Mouse (Mus musculus) heart, embryonic 15.5 days (tissue): ENCODE results near the gene Rcn3. TPM values are rescaled to one million over a fixed set of nuclear protein-coding genes. Genes with fewer than 3 reads are reported as not detected.

Experiments used
- ATAC-seq: fragments of 200-750 bp; cut with Nextera tagmentation; replicated peaks from 2 replicates; pipeline ENCODE4 v1.8.0; 2017; ENCODE audit warnings: low read depth, moderate TSS enrichment; ENCODE audit not compliant: insufficient number of reproducible peaks, insufficient read depth, low FRiP score
- H3K27ac ChIP-seq: fragments of 300-500 bp; sonication (generic); 2 replicates; pipeline ENCODE4 v1.5.1; 2015; ENCODE audit warnings: mild to moderate bottlenecking, inconsistent platforms
- H3K27me3 ChIP-seq: fragments of 300-500 bp; sonication (generic); 2 replicates; pipeline ENCODE4 v1.6.1; 2015; ENCODE audit warnings: inconsistent platforms
- H3K36me3 ChIP-seq: fragments of 300-500 bp; sonication (generic); 2 replicates; pipeline ENCODE4 v1.6.1; 2015; ENCODE audit warnings: mild to moderate bottlenecking, inconsistent platforms
- H3K4me1 ChIP-seq: fragments of 300-500 bp; sonication (generic); replicated peaks from 2 replicates; pipeline ENCODE4 v1.6.1; 2015; ENCODE audit warnings: inconsistent platforms
- H3K4me2 ChIP-seq: fragments of 300-500 bp; sonication (generic); 2 replicates; pipeline ENCODE4 v1.6.1; 2015; ENCODE audit warnings: inconsistent platforms, mild to moderate bottlenecking, moderate library complexity
- H3K4me3 ChIP-seq: fragments of 300-500 bp; sonication (generic); 2 replicates; pipeline ENCODE4 v1.5.1; 2015; ENCODE audit warnings: mild to moderate bottlenecking, inconsistent platforms
- H3K9ac ChIP-seq: fragments of 300-500 bp; sonication (generic); 2 replicates; pipeline ENCODE4 v1.6.1; 2015; ENCODE audit warnings: mild to moderate bottlenecking, inconsistent platforms
- H3K9me3 ChIP-seq: fragments of 300-500 bp; sonication (generic); replicated peaks from 2 replicates; pipeline ENCODE4 v1.6.1; 2016; ENCODE audit warnings: inconsistent platforms
- WGBS: fragments of 180-500 bp; shearing (Covaris S2); methylation state at CpG from one replicate; pipeline ENCODE4 v1.1.7; 2015; ENCODE audit warnings: mixed read lengths; 5-methylcytosine and 5-hydroxymethylcytosine counted together
- polyA plus RNA-seq: library from polyadenylated mRNA; unstranded; fragments of >200 nt; fragmentation: Nextera tagmentation; extraction: Ambion mirVana; gene quantifications from 2 replicates; pipeline ENCODE4 v1.2.1, GENCODE M21; 2015

Rcn3 gene
- polyA plus RNA-seq, 1 experiment from 2014 or later = 223 TPM

DNA sequence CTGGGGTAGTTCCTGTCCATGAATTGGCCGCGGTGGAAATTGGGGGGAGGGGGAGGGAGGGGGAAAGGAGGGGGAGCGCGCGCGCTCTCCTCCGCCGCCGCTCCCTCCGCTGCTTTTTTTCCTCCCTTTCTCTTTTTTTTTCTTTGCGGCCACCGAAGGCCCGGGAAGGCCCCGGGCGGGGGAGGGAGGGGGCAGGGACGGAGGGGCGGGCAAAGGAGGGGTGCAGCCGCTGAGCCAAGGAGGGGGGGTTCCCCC lies 39.2 kb downstream of the Rcn3 start, which contains the start of gene Prr12:
Gene Prr12 (minus strand): TSS at position 20 of the 255 bp plus-strand sequence.
- Histone ChIP-seq H3K4me2 (peak within 1 kb of the TSS; percentile 98), H3K36me3 (peaks cover 26% of the 10 kb centered on the region), H3K27me3 (no peaks in the 10 kb centered on the region), H3K4me1 (peaks cover 25% of the 10 kb centered on the region), H3K9me3 (no peaks in the 10 kb centered on the region), H3K9ac (peak within 1 kb of the TSS; percentile 96), H3K27ac (peak within 1 kb of the TSS; percentile 99), H3K4me3 (peak within 1 kb of the TSS; percentile 94)
- 0% methylated on average over 9 of the region's 18 CpGs for WGBS
- peak; percentile 7; the same call in 1 of the 2 replicates for ATAC-seq

DNA sequence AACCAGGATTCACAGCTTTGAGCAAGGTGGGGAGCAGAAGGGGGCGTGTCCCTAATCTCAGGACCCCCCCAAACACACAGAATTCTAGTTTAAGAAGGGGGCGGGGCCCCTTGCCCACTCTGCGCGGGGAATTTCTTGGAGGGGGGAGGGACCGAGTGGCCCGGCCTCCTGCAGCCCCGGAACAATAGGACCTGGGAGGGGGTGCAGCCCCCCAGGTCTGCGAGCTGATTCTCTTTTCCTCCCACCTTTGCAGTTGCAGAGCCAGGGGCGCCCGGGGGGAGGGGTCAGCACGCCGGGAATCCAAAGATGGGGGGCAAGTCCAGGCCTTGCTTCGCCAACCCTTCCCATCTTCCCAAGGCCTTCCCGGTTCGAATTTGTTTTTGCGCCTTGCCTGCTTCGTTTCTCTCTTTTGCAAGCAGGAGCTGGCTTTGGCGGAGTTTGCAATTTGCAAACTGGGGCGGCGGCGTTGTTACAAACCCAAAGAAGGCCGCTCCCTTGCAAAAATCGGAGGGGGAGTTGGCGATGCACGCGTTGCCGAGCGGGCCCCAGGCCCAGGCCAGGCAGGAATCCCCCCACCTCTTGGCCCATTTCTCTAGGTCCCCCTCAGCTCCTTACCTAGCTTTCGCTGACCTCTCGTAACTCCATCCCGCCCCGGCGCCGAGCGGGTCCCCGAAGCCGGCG lies 39.7 kb downstream of the Rcn3 start:
- peaks cover 30% of the 10 kb centered on the region for H3K36me3 ChIP-seq
- peak overlapping the region; percentile 94 for H3K4me3 ChIP-seq
- H3K9ac ChIP-seq = peak overlapping the region; percentile 96
- H3K9me3 ChIP-seq = no peaks in the 10 kb centered on the region
- peaks cover 25% of the 10 kb centered on the region for H3K4me1 ChIP-seq
- under 1% methylated on average over 38 of the region's 38 CpGs for WGBS
- peak overlapping the region; percentile 99 for H3K27ac ChIP-seq
- ATAC-seq = no peak
- peak overlapping the region; percentile 98 for H3K4me2 ChIP-seq
- H3K27me3 ChIP-seq = no peaks in the 10 kb centered on the region

DNA sequence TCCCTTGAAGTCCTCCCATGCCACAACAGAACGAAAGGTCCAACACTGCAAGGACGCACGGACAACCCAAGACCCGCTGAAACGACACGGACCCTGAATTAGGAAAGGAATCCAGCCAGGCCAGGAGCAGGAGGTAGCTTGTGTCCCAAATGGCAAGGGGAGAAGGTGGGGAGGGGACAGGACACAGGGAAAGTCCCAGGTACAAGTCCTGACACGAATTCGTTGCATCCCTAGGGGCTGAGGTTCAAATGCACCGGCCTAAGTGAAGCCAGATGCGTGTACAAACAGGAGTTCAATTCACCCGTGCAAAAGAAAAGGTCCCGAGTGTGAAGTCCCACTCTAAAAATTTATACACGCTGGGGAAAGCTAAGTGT lies 40.4 kb downstream of the Rcn3 start:
- no peak for ATAC-seq
- no peaks in the 10 kb centered on the region for H3K9me3 ChIP-seq
- H3K36me3 ChIP-seq = peaks cover 38% of the 10 kb centered on the region
- peaks cover 25% of the 10 kb centered on the region for H3K4me1 ChIP-seq
- H3K27me3 ChIP-seq = no peaks in the 10 kb centered on the region
- H3K4me2 ChIP-seq = peak overlapping the region; percentile 98
- peak overlapping the region; percentile 96 for H3K9ac ChIP-seq
- H3K4me3 ChIP-seq = peak overlapping the region; percentile 94
- H3K27ac ChIP-seq = peak overlapping the region; percentile 99
- WGBS = 4% methylated on average over 13 of the region's 13 CpGs

DNA sequence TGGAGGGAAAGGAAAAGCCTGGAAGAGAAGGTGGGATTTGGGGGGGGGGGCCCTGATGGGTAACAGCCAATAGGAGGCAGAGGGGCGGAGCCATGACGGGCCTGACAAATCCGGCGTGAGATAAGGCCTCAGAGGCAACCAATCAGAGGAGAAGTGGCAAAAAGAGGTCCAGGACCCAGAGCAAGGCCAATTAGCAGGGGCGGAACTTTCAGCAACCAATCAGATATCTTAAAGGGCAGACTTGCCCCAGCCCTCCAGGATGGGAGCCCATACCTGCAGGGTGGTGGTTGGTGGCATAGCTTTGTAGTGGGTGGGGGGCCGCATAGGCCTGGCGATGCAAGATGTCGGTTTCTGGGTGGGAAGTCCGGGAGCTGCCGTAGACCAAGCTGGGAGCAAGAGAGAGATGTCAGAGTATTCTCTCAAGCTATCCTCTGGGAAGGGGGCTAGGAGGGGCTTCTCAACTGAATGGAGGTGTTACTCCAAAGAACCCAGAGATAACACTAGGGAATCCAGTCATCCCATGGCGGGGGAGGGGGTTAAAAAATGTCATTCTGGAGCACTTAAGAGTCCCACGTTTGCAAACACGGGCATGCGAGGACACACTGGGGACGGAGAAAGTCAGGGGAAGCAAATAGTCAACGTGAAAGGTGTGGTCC lies 40.9 kb downstream of the Rcn3 start:
- Histone ChIP-seq H3K9me3 (no peaks in the 10 kb centered on the region), H3K4me1 (peaks cover 25% of the 10 kb centered on the region), H3K4me3 (peak overlapping the region; percentile 94), H3K9ac (0 out of 2 replicates have a peak overlapping the region, but pooled peaks have one; percentile 96), H3K27me3 (no peaks in the 10 kb centered on the region), H3K4me2 (peak overlapping the region; percentile 98), H3K36me3 (peaks cover 43% of the 10 kb centered on the region), H3K27ac (peak overlapping the region; percentile 99)
- no peak for ATAC-seq
- WGBS = 10% methylated on average over 16 of the region's 16 CpGs

DNA sequence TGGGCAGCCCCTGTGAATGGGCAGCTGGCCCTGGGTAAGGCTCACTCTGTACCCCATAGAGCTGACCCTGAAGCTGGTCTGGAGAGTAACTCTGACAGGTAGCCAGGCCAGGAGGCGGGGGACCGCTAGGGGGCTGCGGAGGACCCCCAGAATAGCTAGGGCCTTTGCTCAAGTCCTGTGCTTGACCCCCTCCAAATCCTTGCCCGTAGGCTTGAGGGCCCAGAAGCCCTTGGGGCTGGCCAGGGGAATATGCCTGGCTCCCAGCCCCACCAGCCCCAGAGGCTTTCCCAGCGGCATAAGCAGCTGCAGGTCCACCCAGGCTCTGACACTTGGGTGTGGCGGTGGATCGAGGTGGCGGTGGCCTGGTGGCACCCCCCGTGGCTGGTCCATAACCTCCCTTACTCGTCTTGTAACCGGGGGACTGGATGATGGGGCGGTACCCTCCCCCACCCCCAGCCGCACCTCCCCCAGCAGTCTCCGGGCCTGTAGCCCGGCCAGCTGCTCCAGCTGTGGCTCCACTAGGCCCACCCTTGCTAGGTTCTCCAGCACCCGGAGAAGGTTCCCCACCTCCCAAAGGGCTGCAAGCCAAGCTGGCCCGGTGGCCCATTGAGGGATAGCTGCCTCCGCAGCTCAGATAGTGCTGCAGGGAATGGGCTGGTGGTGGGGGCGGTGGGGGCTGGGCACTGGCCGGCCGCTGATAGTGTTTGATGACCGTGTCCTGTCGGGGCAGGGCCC lies 42.9 kb downstream of the Rcn3 start:
- peaks cover 63% of the 10 kb centered on the region for H3K36me3 ChIP-seq
- H3K27ac ChIP-seq = no peak overlapping the region
- no peaks in the 10 kb centered on the region for H3K27me3 ChIP-seq
- H3K4me3 ChIP-seq = no peak overlapping the region
- H3K4me1 ChIP-seq = peaks cover 22% of the 10 kb centered on the region
- WGBS = 91% methylated on average over 23 of the region's 23 CpGs
- H3K4me2 ChIP-seq = no peak overlapping the region
- no peak overlapping the region for H3K9ac ChIP-seq
- H3K9me3 ChIP-seq = no peaks in the 10 kb centered on the region
- no peak for ATAC-seq

DNA sequence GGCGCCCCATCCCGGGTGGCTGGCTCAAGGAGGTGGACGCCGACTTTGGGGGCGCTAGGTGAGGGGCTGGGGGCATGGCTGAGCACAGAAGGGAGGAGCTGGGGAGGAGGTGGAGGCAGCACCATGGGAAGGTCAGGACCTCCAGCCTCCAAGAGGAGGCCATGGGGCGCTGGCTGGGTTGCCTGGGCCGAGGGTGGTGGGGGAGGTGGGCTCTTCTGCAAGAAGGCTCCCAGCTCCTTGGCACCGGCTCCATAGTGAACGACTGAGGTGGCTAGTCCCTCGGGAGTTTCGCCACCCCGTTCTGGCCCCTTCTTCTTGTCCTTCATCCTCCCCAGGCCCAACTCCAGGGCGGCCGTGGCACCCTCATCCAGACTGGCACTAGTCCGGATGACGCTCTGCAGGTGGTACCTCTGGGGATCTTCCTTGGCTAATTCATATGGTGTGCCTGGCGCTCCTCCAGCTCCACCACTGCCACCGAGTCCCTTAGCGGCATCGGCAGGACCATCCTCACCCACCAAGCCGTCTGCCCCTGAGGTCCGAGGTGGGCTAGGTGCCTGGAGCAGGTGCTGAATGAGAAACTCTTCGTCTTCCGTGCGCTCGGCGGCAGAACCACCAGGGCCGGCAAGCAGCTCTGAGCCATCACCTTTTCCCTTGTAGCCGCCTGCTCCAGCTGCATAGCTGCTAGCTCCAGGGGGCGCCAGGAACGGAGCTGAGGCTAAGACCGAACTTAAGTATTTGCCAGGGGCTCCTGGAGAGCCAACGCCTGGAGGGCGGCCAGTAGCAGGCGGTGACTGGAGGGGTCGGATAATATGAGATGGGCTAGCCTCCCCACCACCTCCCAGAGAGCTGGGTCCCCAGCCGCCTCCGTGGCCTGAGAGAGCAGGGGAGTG lies 43.8 kb downstream of the Rcn3 start:
- Histone ChIP-seq H3K4me1 (peaks cover 17% of the 10 kb centered on the region), H3K4me2 (no peak overlapping the region), H3K36me3 (peaks cover 71% of the 10 kb centered on the region), H3K4me3 (no peak overlapping the region), H3K9ac (no peak overlapping the region), H3K27ac (no peak overlapping the region), H3K27me3 (no peaks in the 10 kb centered on the region), H3K9me3 (no peaks in the 10 kb centered on the region)
- 91% methylated on average over 38 of the region's 38 CpGs for WGBS
- ATAC-seq = no peak

DNA sequence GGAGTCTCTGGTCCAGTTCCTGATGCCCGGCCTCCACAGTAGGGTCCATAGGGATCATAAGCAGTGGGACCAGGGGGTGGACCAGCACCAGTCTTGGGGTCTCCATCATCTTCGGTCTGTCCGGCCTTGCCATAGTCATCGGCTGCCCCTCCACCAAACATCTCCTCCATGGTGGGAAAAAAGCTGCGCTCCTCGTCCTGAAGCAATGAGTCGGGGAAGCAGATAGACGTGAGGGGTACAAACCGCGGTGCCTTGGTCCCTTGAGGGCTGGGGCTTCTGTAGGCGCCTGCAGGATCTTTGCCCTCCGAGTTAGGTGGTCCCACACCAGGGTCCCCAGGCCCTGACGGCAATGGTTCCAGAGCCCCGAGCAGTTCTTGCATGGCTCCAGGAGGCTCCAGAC lies 44.5 kb downstream of the Rcn3 start:
- peaks cover 17% of the 10 kb centered on the region for H3K4me1 ChIP-seq
- no peak overlapping the region for H3K4me2 ChIP-seq
- no peaks in the 10 kb centered on the region for H3K9me3 ChIP-seq
- no peak overlapping the region for H3K27ac ChIP-seq
- ATAC-seq = no peak
- 98% methylated on average over 14 of the region's 14 CpGs for WGBS
- H3K9ac ChIP-seq = no peak overlapping the region
- no peaks in the 10 kb centered on the region for H3K27me3 ChIP-seq
- H3K36me3 ChIP-seq = peaks cover 79% of the 10 kb centered on the region
- no peak overlapping the region for H3K4me3 ChIP-seq

DNA sequence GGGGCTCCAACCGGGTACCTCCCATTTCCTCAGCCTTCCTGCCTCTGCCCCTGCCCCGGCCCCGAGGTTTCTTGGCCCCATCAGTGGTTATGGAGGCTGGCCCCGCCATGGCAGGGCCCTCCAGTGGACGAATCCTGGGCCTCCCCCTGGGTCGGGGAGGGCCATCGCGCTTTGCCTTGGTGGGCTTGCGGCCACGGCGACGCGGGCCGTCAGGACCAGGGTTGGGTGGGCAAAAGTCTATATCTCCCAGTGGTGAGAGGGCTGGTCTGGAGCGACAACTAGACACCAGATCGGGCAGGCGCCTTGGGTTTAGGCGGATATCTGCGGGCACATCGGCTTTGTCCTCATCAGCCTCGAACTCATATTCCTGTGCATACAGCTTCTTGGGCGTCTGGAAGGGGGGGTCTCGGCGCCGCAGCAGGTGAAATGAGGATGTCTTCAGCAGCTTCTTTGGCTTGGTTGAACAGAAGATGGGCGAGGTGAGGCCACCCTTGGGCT lies 45.1 kb downstream of the Rcn3 start:
- Histone ChIP-seq H3K4me2 (no peak overlapping the region), H3K27ac (no peak overlapping the region)
- WGBS = 93% methylated on average over 26 of the region's 26 CpGs

DNA sequence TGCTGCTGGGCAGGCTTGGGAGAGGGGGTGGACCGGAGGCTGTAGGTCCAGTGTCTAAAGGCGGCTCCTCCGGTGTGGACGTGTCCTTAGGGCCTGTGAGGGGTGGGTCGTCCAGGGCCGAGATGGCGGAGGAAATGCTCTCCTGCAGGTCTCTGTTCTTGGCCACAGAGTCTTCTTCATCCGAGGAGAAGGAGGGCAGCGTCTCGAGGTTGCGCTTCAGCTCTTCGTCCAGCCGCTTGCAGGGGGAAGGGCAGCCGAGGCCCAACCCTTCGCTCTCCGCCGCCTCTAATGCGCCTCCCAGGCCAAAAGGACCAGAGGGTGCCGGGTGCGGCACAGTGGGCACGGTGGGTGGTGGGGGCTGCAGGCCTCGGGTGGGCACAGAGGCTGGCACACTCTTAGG lies 46.3 kb downstream of the Rcn3 start:
- WGBS = 94% methylated on average over 22 of the region's 22 CpGs
- no peak for ATAC-seq
- Histone ChIP-seq H3K4me1 (peaks cover 3% of the 10 kb centered on the region), H3K4me3 (no peak overlapping the region), H3K9me3 (no peaks in the 10 kb centered on the region), H3K9ac (no peak overlapping the region), H3K27ac (no peak overlapping the region), H3K27me3 (no peaks in the 10 kb centered on the region), H3K36me3 (peaks cover 96% of the 10 kb centered on the region), H3K4me2 (no peak overlapping the region)

More for the DNA sequence above, 45.1 kb downstream of the Rcn3 start:
- H3K4me3 ChIP-seq = no peak overlapping the region
- H3K27me3 ChIP-seq = no peaks in the 10 kb centered on the region
- H3K9me3 ChIP-seq = no peaks in the 10 kb centered on the region
- H3K4me1 ChIP-seq = peaks cover 14% of the 10 kb centered on the region
- ATAC-seq = no peak
- H3K36me3 ChIP-seq = peaks cover 85% of the 10 kb centered on the region
- H3K9ac ChIP-seq = no peak overlapping the region

DNA sequence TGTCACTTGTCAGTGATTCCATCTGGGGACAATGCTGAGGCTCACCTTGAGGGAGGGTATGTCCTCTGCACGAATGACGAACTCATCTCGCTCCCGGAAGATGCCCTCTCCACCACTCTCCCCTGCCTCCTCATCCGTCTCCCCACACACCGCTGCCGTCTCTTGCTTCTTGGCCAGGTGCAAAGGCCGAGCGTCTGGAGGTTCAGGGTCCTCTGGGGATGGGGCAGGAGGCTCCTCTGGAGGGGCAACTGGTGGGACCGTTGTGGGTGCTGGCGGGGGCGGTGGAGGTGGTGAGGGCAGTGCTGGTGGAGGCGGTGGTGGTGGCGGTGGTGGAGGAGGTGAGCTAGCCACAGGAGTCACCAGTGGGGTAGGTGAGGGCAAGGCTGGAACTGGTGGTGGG lies 48.7 kb downstream of the Rcn3 start:
- H3K36me3 ChIP-seq = peaks cover 99% of the 10 kb centered on the region

DNA sequence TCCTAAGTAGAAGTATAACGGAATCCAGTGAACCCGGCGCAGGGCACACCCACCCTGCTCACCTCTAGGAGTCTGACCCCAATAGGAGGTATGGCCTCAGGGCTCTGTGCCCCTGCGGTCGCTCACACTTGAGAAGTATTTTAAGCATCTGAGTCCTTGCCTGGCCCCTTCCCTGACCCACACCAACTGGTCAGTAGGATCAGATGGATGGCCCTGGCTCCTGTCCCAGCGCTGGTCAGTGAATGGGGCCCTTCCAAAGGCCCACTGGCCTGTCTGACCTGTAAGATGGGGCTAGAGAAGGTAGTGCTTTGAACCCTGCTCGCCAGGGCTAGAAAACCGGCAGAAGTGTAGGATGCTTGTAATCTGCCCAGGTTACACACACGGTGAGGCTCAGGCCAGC lies 51.2 kb downstream of the Rcn3 start:
- Histone ChIP-seq H3K36me3 (peaks cover 97% of the 10 kb centered on the region), H3K9ac (no peak overlapping the region), H3K9me3 (no peaks in the 10 kb centered on the region), H3K4me3 (no peak overlapping the region), H3K4me2 (no peak overlapping the region), H3K4me1 (no peaks in the 10 kb centered on the region), H3K27ac (no peak overlapping the region), H3K27me3 (no peaks in the 10 kb centered on the region)
- ATAC-seq = no peak
- 88% methylated on average over 9 of the region's 9 CpGs for WGBS

More for the DNA sequence above, 48.7 kb downstream of the Rcn3 start:
- H3K4me3 ChIP-seq = no peak overlapping the region
- no peaks in the 10 kb centered on the region for H3K4me1 ChIP-seq
- H3K9me3 ChIP-seq = no peaks in the 10 kb centered on the region
- no peak for ATAC-seq
- WGBS = 95% methylated on average over 14 of the region's 14 CpGs
- no peak overlapping the region for H3K27ac ChIP-seq
- no peak overlapping the region for H3K9ac ChIP-seq
- H3K27me3 ChIP-seq = no peaks in the 10 kb centered on the region
- H3K4me2 ChIP-seq = no peak overlapping the region
